Mouse (Mus musculus): Measurements from ENCODE around the gene Cts8. TPM values are rescaled to one million over a fixed set of nuclear protein-coding genes. Genes with fewer than 3 reads are reported as not detected.

The Cts8 gene
- total RNA-seq (2012; rRNA removed): not detected in 2 replicates
- not detected in 2 replicates for total RNA-seq (2014; rRNA removed)
- not detected in 2 replicates for polyA plus RNA-seq (2012; ENCODE audit: insufficient read length, low read depth)

- no peak within 1 kb of the TSS for H3K4me2 ChIP-seq (ENCODE audit: insufficient read depth, low read depth, poor library complexity, severe bottlenecking)
- no peak within 1 kb of the TSS for H3K27ac ChIP-seq (ENCODE audit: insufficient read depth, low read depth)
- H3K79me2 ChIP-seq (replicated peaks; ENCODE audit: control insufficient read depth, extremely low read depth, insufficient read depth, poor library complexity, severe bottlenecking): no peaks in the 10 kb centered on the region
- TF ChIP-seq BHLHE40 (IDR thresholded peaks at IDR 0.05; ENCODE audit: low read depth, low read length) (no peak), POLR2A (IDR thresholded peaks at IDR 0.05; ENCODE audit: low read depth, low read length) (no peak), POLR2AphosphoS2 (IDR thresholded peaks at IDR 0.05; ENCODE audit: low read depth, low read length) (no peak), TCF12 (IDR thresholded peaks at IDR 0.05; ENCODE audit: low read depth, low read length) (no peak), USF2 (conservative IDR thresholded peaks at IDR 0.05; ENCODE audit: low read depth, low read length) (no peak), MYC (IDR thresholded peaks at IDR 0.05; ENCODE audit: low read depth, low read length) (no peak), PAX5 (IDR thresholded peaks at IDR 0.05; ENCODE audit: low read length) (no peak), UBTF (IDR thresholded peaks at IDR 0.05; ENCODE audit: low read depth, low read length) (no peak), RAD21 (IDR thresholded peaks at IDR 0.05; ENCODE audit: low read depth, low read length) (no peak), ELF1 (IDR thresholded peaks at IDR 0.05; ENCODE audit: low read depth, low read length) (no peak), JUN (IDR thresholded peaks at IDR 0.05; ENCODE audit: insufficient read depth, low read depth, low read length) (no peak), ZKSCAN1 (IDR thresholded peaks at IDR 0.05; ENCODE audit: borderline replicate concordance, low read depth, low read length) (no peak), IRF4 (IDR thresholded peaks at IDR 0.05; ENCODE audit: low read depth, low read length) (no peak)
- H3K27me3 ChIP-seq (replicated peaks): no peaks in the 10 kb centered on the region
- no peaks in the 10 kb centered on the region for H3K4me1 ChIP-seq (ENCODE audit: control insufficient read depth in 1 of 2, insufficient read depth in 2 of 2)
- dilution Hi-C loops (cut with MboI; ENCODE audit: extremely low pct_ligation_motif_present, extremely low pct_unique_long_range_greater_than_20kb, low sequenced_read_pairs) (no loop called here), in situ Hi-C loops (cut with MboI; ENCODE audit: low pct_ligation_motif_present, low pct_unique_long_range_greater_than_20kb, low sequenced_read_pairs) (no loop called here)
- H3K4me3 ChIP-seq (replicated peaks in 1 of 3; ENCODE audit: low read depth in 2 of 3, low read length in 2 of 3, poor library complexity in 1 of 3): no peak within 1 kb of the TSS
- H3K36me3 ChIP-seq (replicated peaks in 1 of 2; ENCODE audit: control insufficient read depth in 1 of 2, insufficient read depth in 1 of 2, low read length in 1 of 2): no peaks in the 10 kb centered on the region
- DNase-seq (ENCODE audit: extremely low read depth): no peak
- H3K9ac ChIP-seq (ENCODE audit: insufficient read depth, low read depth): no peak within 1 kb of the TSS
- H3K9me3 ChIP-seq (replicated peaks; ENCODE audit: low read length): peaks cover 37% of the 10 kb centered on the region
Observed at GRCm38 (mm10) chr13:61255258-61255657, at the start of gene Cts8. Gene Cts8, minus strand, starts transcription at chr13:61255358.

GRCm38 (mm10) chr13:61288739-61289138 is 33.6 kb upstream of the Cts8 start, which contains the start of gene Gm49398:
Gene Gm49398, minus strand, starts transcription at chr13:61288839.
- H3K79me2 ChIP-seq (replicated peaks; ENCODE audit: control insufficient read depth, extremely low read depth, insufficient read depth, poor library complexity, severe bottlenecking): no peaks in the 10 kb centered on the region
- peaks cover 24% of the 10 kb centered on the region for H3K9me3 ChIP-seq (replicated peaks; ENCODE audit: low read length)
- DNase-seq (ENCODE audit: extremely low read depth): no peak
- H3K27ac ChIP-seq (ENCODE audit: insufficient read depth, low read depth): no peak within 1 kb of the TSS
- no peak within 1 kb of the TSS for H3K4me2 ChIP-seq (ENCODE audit: insufficient read depth, low read depth, poor library complexity, severe bottlenecking)
- no peak within 1 kb of the TSS for H3K4me3 ChIP-seq (replicated peaks in 1 of 3; ENCODE audit: low read depth in 2 of 3, low read length in 2 of 3, poor library complexity in 1 of 3)
- no peaks in the 10 kb centered on the region for H3K4me1 ChIP-seq (ENCODE audit: control insufficient read depth in 1 of 2, insufficient read depth in 2 of 2)
- no peaks in the 10 kb centered on the region for H3K36me3 ChIP-seq (replicated peaks in 1 of 2; ENCODE audit: control insufficient read depth in 1 of 2, insufficient read depth in 1 of 2, low read length in 1 of 2)
- H3K9ac ChIP-seq (ENCODE audit: insufficient read depth, low read depth): no peak within 1 kb of the TSS
- dilution Hi-C loops (cut with MboI; ENCODE audit: extremely low pct_ligation_motif_present, extremely low pct_unique_long_range_greater_than_20kb, low sequenced_read_pairs) (no loop called here), in situ Hi-C loops (cut with MboI; ENCODE audit: low pct_ligation_motif_present, low pct_unique_long_range_greater_than_20kb, low sequenced_read_pairs) (no loop called here)
- TF ChIP-seq USF1 (IDR thresholded peaks at IDR 0.05; ENCODE audit: low read depth, low read length) (no peak), MAX (IDR thresholded peaks at IDR 0.05; ENCODE audit: low read length) (no peak), SMC3 (IDR thresholded peaks at IDR 0.05; ENCODE audit: low read depth, low read length) (no peak), CHD1 (IDR thresholded peaks at IDR 0.05; ENCODE audit: low read depth, low read length) (no peak), E2F4 (IDR thresholded peaks at IDR 0.05; ENCODE audit: insufficient replicate concordance, low read depth, low read length) (no peak), EP300 (IDR thresholded peaks at IDR 0.05; ENCODE audit: low read length) (no peak), TCF12 (IDR thresholded peaks at IDR 0.05; ENCODE audit: low read depth, low read length) (no peak), ETS1 (conservative IDR thresholded peaks at IDR 0.05; ENCODE audit: low read depth, low read length) (no peak)
- no peaks in the 10 kb centered on the region for H3K27me3 ChIP-seq (replicated peaks)

All from CH12.LX (cell line).